Mouse (Mus musculus) midbrain, embryonic 16.5 days (tissue): ENCODE results near the gene Prss12. TPM values are rescaled to one million over a fixed set of nuclear protein-coding genes. Genes with fewer than 3 reads are reported as not detected.
A peak's percentile ranks its signal among the peaks of the same experiment; 100 is the strongest.

ENCODE experiments used
- ATAC-seq: fragments of 200-750 bp; cut with Nextera tagmentation; 2 replicates; pipeline ENCODE4 v1.8.0; 2017; ENCODE audit warnings: moderate TSS enrichment
- H3K27ac ChIP-seq: fragments of 300-500 bp; sonication (generic); 2 replicates; pipeline ENCODE4 v1.5.1; 2014; ENCODE audit warnings: mild to moderate bottlenecking, low read length, mixed read lengths
- H3K27me3 ChIP-seq: fragments of 300-500 bp; sonication (generic); 2 replicates; pipeline ENCODE4 v1.6.1; 2014; ENCODE audit warnings: low read depth, low read length, mixed read lengths; ENCODE audit not compliant: control insufficient read depth, insufficient read depth
- H3K36me3 ChIP-seq: fragments of 300-500 bp; sonication (generic); 2 replicates; pipeline ENCODE4 v1.6.1; 2014; ENCODE audit warnings: mild to moderate bottlenecking, low read length, moderate library complexity, mixed read lengths; ENCODE audit not compliant: control insufficient read depth, insufficient read depth
- H3K4me1 ChIP-seq: fragments of 300-500 bp; sonication (generic); 2 replicates; pipeline ENCODE4 v1.6.1; 2014; ENCODE audit warnings: mild to moderate bottlenecking, low read length, mixed read lengths; ENCODE audit not compliant: control insufficient read depth, insufficient read depth
- H3K4me2 ChIP-seq: fragments of 300-500 bp; sonication (generic); 2 replicates; pipeline ENCODE4 v1.6.1; 2014; ENCODE audit warnings: mild to moderate bottlenecking, low read length, mixed read lengths
- H3K4me3 ChIP-seq: fragments of 300-500 bp; sonication (generic); 2 replicates; pipeline ENCODE4 v1.5.1; 2014; ENCODE audit warnings: low read depth, mild to moderate bottlenecking, low read length, moderate library complexity, mixed read lengths
- H3K9ac ChIP-seq: fragments of 300-500 bp; sonication (generic); 2 replicates; pipeline ENCODE4 v1.6.1; 2014; ENCODE audit warnings: low read depth, low read length, mixed read lengths
- H3K9me3 ChIP-seq: fragments of 300-500 bp; sonication (generic); replicated peaks from 2 replicates; pipeline ENCODE4 v1.6.1; 2014; ENCODE audit warnings: mild to moderate bottlenecking, low read length, mixed read lengths; ENCODE audit not compliant: control insufficient read depth, poor library complexity, severe bottlenecking
- WGBS: fragments of 180-500 bp; shearing (Covaris S2); extraction: QIAGEN DNeasy Blood & Tissue Kit; methylation state at CpG from one replicate; pipeline ENCODE4 v1.1.7; 2014; 5-methylcytosine and 5-hydroxymethylcytosine counted together
- polyA plus RNA-seq: library from polyadenylated mRNA; unstranded; fragments of >200 nt; fragmentation: Nextera tagmentation; extraction: Ambion mirVana; gene quantifications from 2 replicates; pipeline ENCODE4 v1.2.1, GENCODE M21; 2015

Prss12 gene
- polyA plus RNA-seq, 1 experiment from 2014 or later: 13.8 TPM

DNA sequence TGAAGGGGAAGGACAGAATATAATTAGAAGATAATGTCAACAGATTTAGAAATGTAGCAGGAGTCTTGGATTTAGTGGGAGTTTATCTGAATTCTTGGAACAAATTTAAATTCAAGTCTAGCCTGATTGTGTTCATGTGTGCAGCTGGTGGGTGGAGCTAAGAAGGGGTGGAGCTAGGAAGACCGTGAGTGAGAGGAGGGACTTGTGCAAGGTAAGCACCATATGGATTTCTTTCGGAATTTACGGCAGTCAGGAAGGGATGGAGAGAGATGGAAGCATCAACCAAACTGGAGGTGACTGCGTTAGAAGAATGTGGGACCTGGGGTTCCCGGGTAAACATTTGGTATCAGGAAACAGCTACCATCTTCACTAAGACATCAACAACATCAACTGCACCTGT is 68.2 kb downstream of the Prss12 start:
- H3K36me3 ChIP-seq: no peaks in the 10 kb centered on the region
- 60% methylated on average over 5 of the region's 5 CpGs for WGBS
- ATAC-seq: no peak
- H3K4me1 ChIP-seq: peaks cover 2% of the 10 kb centered on the region; the same call in 1 of the 2 replicates
- no peaks in the 10 kb centered on the region for H3K27me3 ChIP-seq
- H3K4me3 ChIP-seq: no peak overlapping the region
- H3K9me3 ChIP-seq: no peaks in the 10 kb centered on the region
- no peak overlapping the region for H3K4me2 ChIP-seq
- H3K9ac ChIP-seq: no peak overlapping the region
- H3K27ac ChIP-seq: no peak overlapping the region

DNA sequence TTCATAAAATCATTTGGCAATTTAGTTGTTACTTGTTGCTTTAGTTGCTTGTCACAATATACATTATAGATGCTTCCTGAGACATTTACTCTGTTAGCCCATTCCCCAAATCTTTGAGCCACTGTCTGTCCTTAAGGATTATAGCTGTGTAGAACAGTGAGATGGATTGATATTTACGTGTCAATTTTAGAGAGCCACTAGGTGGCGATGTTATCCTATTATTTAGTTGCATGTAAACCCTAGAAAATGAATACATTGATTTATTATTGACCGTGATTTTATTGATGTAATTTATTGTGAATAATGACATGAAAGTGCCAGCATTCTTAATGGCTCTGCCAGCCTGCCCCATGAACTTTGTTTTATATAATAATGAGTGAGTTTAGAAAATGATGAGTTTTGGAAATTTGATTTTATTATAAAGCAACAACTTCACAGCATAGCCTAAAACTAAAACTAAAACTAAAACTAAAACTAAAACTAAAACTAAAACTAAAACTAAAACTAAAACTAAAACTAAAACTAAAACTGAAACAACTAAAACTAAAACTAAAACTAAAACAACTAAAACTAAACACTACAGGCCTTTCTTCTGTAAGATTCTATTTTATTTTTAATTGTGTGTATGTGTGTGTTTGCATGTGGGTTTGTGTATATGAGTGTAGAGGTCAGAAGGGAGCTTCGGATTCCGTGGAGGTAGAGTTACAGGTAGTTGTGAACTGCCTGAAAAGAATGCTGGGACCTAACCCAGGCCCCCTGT is 69.1 kb downstream of the Prss12 start:
- Histone ChIP-seq H3K9me3 (no peaks in the 10 kb centered on the region), H3K4me2 (no peak overlapping the region), H3K36me3 (no peaks in the 10 kb centered on the region), H3K4me3 (no peak overlapping the region), H3K27me3 (no peaks in the 10 kb centered on the region), H3K27ac (no peak overlapping the region), H3K4me1 (no peaks in the 10 kb centered on the region), H3K9ac (no peak overlapping the region)
- peak; percentile 44; the same call in 1 of the 2 replicates for ATAC-seq
- 15% methylated on average over 5 of the region's 5 CpGs for WGBS

DNA sequence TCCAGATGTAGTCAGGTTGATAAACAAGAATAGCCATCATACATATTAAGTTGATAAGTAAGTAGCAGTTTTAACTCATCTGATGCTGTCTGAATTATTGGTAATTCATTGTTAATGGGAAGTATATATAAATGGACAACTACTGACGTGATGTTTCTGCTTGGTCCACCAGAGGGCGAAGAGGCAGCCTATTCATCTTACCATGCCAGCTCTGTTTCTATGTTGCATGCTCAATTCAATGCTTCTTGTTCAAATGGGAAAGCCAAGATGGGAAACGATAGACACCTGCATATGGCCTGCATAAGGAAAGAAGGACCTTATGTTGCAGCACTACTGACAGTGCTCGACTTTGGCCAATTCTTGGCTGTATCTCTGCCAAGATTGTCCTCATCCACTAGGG is 70.1 kb downstream of the Prss12 start:
- no peak overlapping the region for H3K4me3 ChIP-seq
- H3K4me2 ChIP-seq: no peak overlapping the region
- no peaks in the 10 kb centered on the region for H3K9me3 ChIP-seq
- H3K36me3 ChIP-seq: no peaks in the 10 kb centered on the region
- WGBS: 24% methylated on average over 4 of the region's 4 CpGs
- H3K4me1 ChIP-seq: no peaks in the 10 kb centered on the region
- H3K9ac ChIP-seq: no peak overlapping the region
- ATAC-seq: peak; percentile 63
- H3K27ac ChIP-seq: no peak overlapping the region
- no peaks in the 10 kb centered on the region for H3K27me3 ChIP-seq

DNA sequence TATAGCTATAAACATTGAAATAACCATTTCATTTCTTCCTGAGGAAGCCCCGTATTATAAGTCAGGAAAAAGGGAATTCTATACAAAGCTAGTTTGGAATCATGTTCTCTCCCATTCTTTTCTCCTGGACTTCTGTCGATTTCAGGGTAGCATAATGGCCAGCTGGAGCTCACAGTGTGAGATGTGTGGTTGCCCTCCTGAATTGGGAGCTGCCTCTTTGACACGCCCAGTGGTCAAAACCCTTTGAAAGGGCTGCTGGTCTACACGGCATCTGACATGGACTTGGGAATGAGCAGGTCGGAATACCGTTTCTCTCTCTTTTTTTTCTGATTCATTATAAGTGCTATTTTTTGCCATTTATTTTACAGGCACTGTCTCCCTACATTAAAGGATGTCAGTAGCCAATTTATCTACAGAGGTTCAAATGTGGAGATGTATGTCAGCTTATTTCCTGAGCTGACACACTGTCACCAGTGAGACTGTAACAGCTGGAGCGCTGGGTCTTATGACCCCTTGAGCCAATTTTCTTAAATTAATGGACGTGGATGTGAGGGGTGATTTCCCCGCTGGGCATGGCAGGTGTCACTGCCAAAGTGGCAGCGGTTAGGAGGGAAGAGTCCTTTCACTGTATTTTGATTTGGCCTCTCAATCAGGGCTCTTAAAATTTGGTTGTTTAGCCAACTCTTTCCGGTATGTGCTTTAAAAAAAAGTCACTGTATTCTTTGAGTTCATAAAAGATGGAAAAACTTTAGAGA is 79.8 kb downstream of the Prss12 start:
- no peak overlapping the region for H3K9ac ChIP-seq
- peak; percentile 47; the same call in 1 of the 2 replicates for ATAC-seq
- no peak overlapping the region for H3K4me2 ChIP-seq
- 0 out of 2 replicates have a peak overlapping the region, but pooled peaks have one; percentile 33 for H3K27ac ChIP-seq
- 31% methylated on average over 11 of the region's 11 CpGs for WGBS
- H3K4me3 ChIP-seq: no peak overlapping the region
- peaks cover 5% of the 10 kb centered on the region; the same call in 1 of the 2 replicates for H3K4me1 ChIP-seq
- H3K9me3 ChIP-seq: no peaks in the 10 kb centered on the region
- H3K36me3 ChIP-seq: no peaks in the 10 kb centered on the region
- no peaks in the 10 kb centered on the region for H3K27me3 ChIP-seq

DNA sequence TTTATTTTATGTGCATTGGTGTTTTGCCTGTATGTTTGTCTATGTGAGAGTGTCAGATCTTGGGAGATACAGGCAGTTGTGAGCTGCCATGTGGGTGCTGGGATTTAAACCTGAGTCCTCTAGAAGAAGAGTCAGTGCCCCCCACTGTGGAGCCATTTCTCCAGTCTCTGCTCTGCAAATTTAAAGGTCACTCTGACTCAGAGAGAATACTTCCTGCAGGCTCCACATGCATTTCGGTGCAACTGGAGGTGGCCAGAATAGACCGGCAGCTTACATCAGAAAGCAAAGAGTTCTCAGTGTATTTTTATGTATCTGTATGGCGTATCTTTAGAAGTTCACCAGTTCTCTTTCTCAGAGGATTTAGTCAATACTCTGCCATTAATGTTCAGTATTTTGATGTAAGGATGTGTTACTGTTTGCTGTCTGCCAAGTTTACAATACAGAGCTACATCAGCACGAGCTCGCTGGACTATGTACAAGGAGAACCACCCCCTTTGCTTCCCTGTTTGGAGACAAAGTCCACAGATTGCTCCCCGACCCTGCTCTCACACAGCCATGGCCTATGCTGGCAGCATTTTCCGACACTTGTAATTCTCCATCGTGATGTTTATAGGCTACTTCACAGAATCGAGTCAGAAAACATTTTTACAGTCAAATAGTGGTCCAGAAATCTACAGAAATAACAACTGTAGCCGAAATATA is 81.2 kb downstream of the Prss12 start:
- Histone ChIP-seq H3K4me2 (no peak overlapping the region), H3K27ac (no peak overlapping the region), H3K4me1 (peaks cover 5% of the 10 kb centered on the region; the same call in 1 of the 2 replicates), H3K27me3 (no peaks in the 10 kb centered on the region), H3K4me3 (no peak overlapping the region), H3K36me3 (no peaks in the 10 kb centered on the region), H3K9me3 (no peaks in the 10 kb centered on the region), H3K9ac (no peak overlapping the region)
- 80% methylated on average over 10 of the region's 10 CpGs for WGBS
- no peak for ATAC-seq

DNA sequence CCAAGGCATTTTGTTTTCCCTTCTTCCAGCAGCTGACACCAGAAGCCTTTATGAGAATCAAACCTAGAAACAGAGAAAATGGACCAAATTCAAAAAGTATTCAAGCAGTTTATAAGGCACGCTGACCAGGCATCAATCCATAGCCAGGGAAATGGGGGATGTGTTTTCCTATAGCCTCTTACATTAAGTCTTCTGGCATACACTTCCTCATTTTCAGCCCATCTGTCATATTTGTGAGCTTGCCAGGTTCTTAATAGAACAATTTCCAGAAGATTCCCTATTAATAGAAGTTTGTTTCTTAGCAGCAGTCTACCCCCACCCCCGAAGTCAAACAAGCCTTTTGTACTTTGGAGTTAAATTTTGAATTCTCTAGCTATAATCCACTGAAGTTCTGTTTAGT is 84.4 kb downstream of the Prss12 start:
- Histone ChIP-seq H3K36me3 (no peaks in the 10 kb centered on the region), H3K27me3 (no peaks in the 10 kb centered on the region), H3K27ac (no peak overlapping the region), H3K4me2 (no peak overlapping the region), H3K4me3 (no peak overlapping the region), H3K9me3 (no peaks in the 10 kb centered on the region), H3K4me1 (peaks cover 5% of the 10 kb centered on the region; the same call in 1 of the 2 replicates), H3K9ac (no peak overlapping the region)
- 83% methylated on average over 2 of the region's 2 CpGs for WGBS
- ATAC-seq: no peak

DNA sequence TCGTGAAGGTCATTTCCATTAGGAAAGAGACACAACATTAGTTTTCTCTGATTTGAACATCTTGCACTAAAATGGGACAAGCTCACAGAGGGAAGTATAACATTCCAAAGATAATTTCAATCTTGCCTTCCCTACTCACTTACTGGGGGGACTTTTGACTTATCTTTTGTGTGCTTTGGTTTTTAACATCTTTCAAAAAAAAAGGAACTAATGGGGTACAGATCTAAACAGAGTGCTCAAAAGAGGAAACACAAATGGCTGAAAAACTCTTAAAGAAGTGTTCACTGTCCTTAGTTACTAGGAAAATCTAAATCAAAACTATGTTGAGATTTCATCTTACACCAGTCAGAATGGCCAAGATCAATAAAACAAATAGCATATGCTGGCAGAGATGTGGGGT is 90.6 kb downstream of the Prss12 start:
- ATAC-seq: no peak
- WGBS: 96% methylated on average over 1 of the region's 1 CpGs
- H3K27ac ChIP-seq: no peak overlapping the region

DNA sequence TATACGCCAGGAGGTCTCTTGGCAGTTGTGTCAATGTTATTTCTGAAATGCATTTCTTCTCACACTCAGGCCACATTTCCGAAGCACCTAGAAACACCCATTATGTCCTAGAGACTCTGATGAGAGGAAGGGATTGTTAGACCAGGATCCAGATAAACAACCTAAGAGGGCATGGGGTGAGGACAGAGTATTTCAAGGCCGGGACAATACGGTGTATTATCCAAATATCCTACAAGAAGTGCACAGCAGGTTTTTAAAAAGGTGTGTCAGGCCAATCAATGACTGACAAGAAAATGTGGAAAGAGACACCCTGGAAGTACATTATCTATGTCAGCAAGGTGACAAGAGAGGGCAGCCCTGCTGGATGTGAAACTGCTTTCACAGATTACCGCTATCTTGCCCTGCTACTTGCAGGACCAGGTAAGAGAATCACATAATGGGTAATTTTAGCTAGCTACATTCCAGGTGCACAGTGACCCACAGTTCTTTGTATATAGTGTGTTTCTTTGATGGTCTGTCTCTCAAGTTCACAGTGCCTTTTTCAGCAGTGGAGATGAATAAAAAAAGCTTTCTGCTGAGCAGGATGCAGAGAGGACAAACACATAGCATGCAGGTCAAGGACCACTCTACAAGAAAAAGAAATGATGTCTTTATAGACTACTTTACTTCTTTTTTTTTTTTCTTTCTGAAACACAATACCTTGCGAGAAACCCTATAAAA is 97.0 kb downstream of the Prss12 start:
- H3K36me3 ChIP-seq: peaks cover 7% of the 10 kb centered on the region; the same call in 1 of the 2 replicates
- peak; percentile 71; the same call in 1 of the 2 replicates for ATAC-seq
- no peak overlapping the region for H3K4me3 ChIP-seq
- H3K9ac ChIP-seq: no peak overlapping the region
- H3K27ac ChIP-seq: no peak overlapping the region
- H3K4me1 ChIP-seq: no peaks in the 10 kb centered on the region
- no peak overlapping the region for H3K4me2 ChIP-seq
- no peaks in the 10 kb centered on the region for H3K9me3 ChIP-seq
- no peaks in the 10 kb centered on the region for H3K27me3 ChIP-seq
- WGBS: 76% methylated on average over 6 of the region's 6 CpGs

More for the DNA sequence above, 90.6 kb downstream of the Prss12 start:
- Histone ChIP-seq H3K9me3 (no peaks in the 10 kb centered on the region), H3K9ac (no peak overlapping the region), H3K36me3 (no peaks in the 10 kb centered on the region), H3K4me3 (no peak overlapping the region), H3K27me3 (no peaks in the 10 kb centered on the region), H3K4me1 (no peaks in the 10 kb centered on the region), H3K4me2 (no peak overlapping the region)
